Mouse (Mus musculus): ENCODE results near the gene C2cd4d.

The C2cd4d gene

GRCm38 (mm10) chr3:94375861-94376260, 13.6 kb downstream of the C2cd4d start:
- no peak for DNase-seq (ENCODE audit: low spot score in 2 of 2)

GRCm38 (mm10) chr3:94377028-94377923, 15.0 kb downstream of the C2cd4d start:
- no peak for DNase-seq (ENCODE audit: low spot score in 2 of 2)

- no peak for DNase-seq (ENCODE audit: low spot score in 2 of 2)
These were observed 17.7 kb downstream of the C2cd4d start for GRCm38 (mm10) chr3:94379831-94380510.

- DNase-seq (ENCODE audit: low spot score in 2 of 2), result no peak
These were observed 20.1 kb downstream of the C2cd4d start for GRCm38 (mm10) chr3:94382308-94382707.

GRCm38 (mm10) chr3:94383476-94383875, 21.2 kb downstream of the C2cd4d start:
- DNase-seq (ENCODE audit: low spot score in 2 of 2), result no peak

- DNase-seq (ENCODE audit: low spot score in 2 of 2), result no peak
These were observed 24.4 kb downstream of the C2cd4d start for GRCm38 (mm10) chr3:94386671-94387070.

- no peak for DNase-seq (ENCODE audit: low spot score in 2 of 2)
These were observed 25.2 kb downstream of the C2cd4d start for GRCm38 (mm10) chr3:94387391-94387790.

GRCm38 (mm10) chr3:94388047-94388446, 25.8 kb downstream of the C2cd4d start:
- DNase-seq (ENCODE audit: low spot score in 2 of 2), result no peak

GRCm38 (mm10) chr3:94389420-94389819, 27.2 kb downstream of the C2cd4d start:
- DNase-seq (ENCODE audit: low spot score in 2 of 2), result no peak

- DNase-seq (ENCODE audit: low spot score in 2 of 2), result no peak
These were observed 28.8 kb downstream of the C2cd4d start for GRCm38 (mm10) chr3:94391001-94391400.

- no peak for DNase-seq (ENCODE audit: low spot score in 2 of 2)
These were observed 29.9 kb downstream of the C2cd4d start for GRCm38 (mm10) chr3:94392128-94392527.

GRCm38 (mm10) chr3:94393049-94393448, 30.8 kb downstream of the C2cd4d start:
- DNase-seq (ENCODE audit: low spot score in 2 of 2), result no peak

GRCm38 (mm10) chr3:94396336-94396735, 34.1 kb downstream of the C2cd4d start:
- DNase-seq (ENCODE audit: low spot score in 2 of 2), result no peak

GRCm38 (mm10) chr3:94396851-94397250, 34.6 kb downstream of the C2cd4d start:
- no peak for DNase-seq (ENCODE audit: low spot score in 2 of 2)

GRCm38 (mm10) chr3:94398217-94398616, 36.0 kb downstream of the C2cd4d start, which contains the start of gene Lingo4:
Lingo4 (plus strand) TSS chr3:94398517.
- DNase-seq (ENCODE audit: low spot score in 2 of 2), result no peak

GRCm38 (mm10) chr3:94398943-94399481, 36.8 kb downstream of the C2cd4d start:
- peak; percentile 62 to 64 for DNase-seq (ENCODE audit: low spot score in 2 of 2)

GRCm38 (mm10) chr3:94399663-94400310, 37.5 kb downstream of the C2cd4d start:
- no peak for DNase-seq (ENCODE audit: low spot score in 2 of 2)

- DNase-seq (ENCODE audit: low spot score in 2 of 2), result no peak
These were observed 40.2 kb downstream of the C2cd4d start for GRCm38 (mm10) chr3:94402451-94402850.

GRCm38 (mm10) chr3:94404366-94405054, 42.3 kb downstream of the C2cd4d start:
- DNase-seq (ENCODE audit: low spot score in 2 of 2), result peak; percentile 58 to 69

- no peak for DNase-seq (ENCODE audit: low spot score in 2 of 2)
These were observed 43.3 kb downstream of the C2cd4d start for GRCm38 (mm10) chr3:94405561-94405960.

- DNase-seq (ENCODE audit: low spot score in 2 of 2), result no peak
These were observed 50.3 kb downstream of the C2cd4d start for GRCm38 (mm10) chr3:94412530-94412929.
